ENCODE assay signal across 15 mouse cellular contexts in genomic region chr16:24518785-24519184, GRCm38 (mm10).
DNase-seq lines count a peak whose midpoint lies in the region; ATAC-seq and TF ChIP-seq lines count a peak whose summit lies in the region.
"Had no signal": no experiment of that assay in that cellular context is flagged by ENCODE, and none has a peak within 500 bp of the region (broad histone marks: within the 10 kb centered on the region; RNA-seq: fewer than 3 reads in every experiment).

No protein-coding gene starts in this region.

- no peak overlapping the region for H3K4me3 ChIP-seq in spleen, adult 2 months (ENCODE audit: extremely low read depth, insufficient read depth, insufficient read length)
- no peak overlapping the region for H3K4me3 ChIP-seq in midbrain, embryonic 14.5 days (replicated peaks; ENCODE audit: low read depth, low read length)
- H3K4me3 ChIP-seq: forebrain, embryonic 10.5 days; hindbrain, embryonic 15.5 days; kidney, embryonic 15.5 days; megakaryocyte, embryonic 14.5 days had no signal

- H3K36me3 ChIP-seq in spleen, adult 2 months (ENCODE audit: control insufficient read depth, insufficient read depth, low read length): no peaks in the 10 kb centered on the region
- H3K36me3 ChIP-seq in splenic B cell, adult 2 months (ENCODE audit: control insufficient read depth, insufficient read depth, low read length, poor library complexity, severe bottlenecking): no peaks in the 10 kb centered on the region
- no peaks in the 10 kb centered on the region for H3K36me3 ChIP-seq in midbrain, embryonic 14.5 days (ENCODE audit: control insufficient read depth, insufficient read depth, low read length)
- H3K36me3 ChIP-seq: forebrain, embryonic 10.5 days; hindbrain, embryonic 15.5 days; kidney, embryonic 15.5 days had no signal

- H3K4me1 ChIP-seq in spleen, adult 2 months (ENCODE audit: control insufficient read depth, insufficient read depth, insufficient read length): peaks cover 3% of the 10 kb centered on the region; the same call in 1 of the 2 replicates
- H3K4me1 ChIP-seq in midbrain, embryonic 14.5 days (ENCODE audit: control insufficient read depth, insufficient read depth, low read length): no peaks in the 10 kb centered on the region
- H3K4me1 ChIP-seq: hindbrain, embryonic 15.5 days; megakaryocyte, embryonic 14.5 days had no signal

- no peak overlapping the region for H3K4me2 ChIP-seq in midbrain, embryonic 14.5 days (ENCODE audit: low read length)
- H3K4me2 ChIP-seq: hindbrain, embryonic 15.5 days; kidney, embryonic 15.5 days; lung, embryonic 14.5 days had no signal

- DNase-seq in spleen, adult 2 months (ENCODE audit: low read depth in 1 of 2, low spot score in 2 of 2): peak; percentile 26 to 40
- no peak for DNase-seq in spleen, postnatal 10 days (ENCODE audit: low spot score in 2 of 2)
- DNase-seq in T-cell, adult 2 months (ENCODE audit: low spot score): peak; percentile 12
- DNase-seq in splenic B cell, adult 2 months (ENCODE audit: low read depth, low spot score): peak; percentile 68
- DNase-seq in retina, postnatal 1 day: no peak
- DNase-seq in layer of hippocampus, postnatal 25 days (ENCODE audit: extremely low spot score in 1 of 2, low spot score in 1 of 2): no peak
- DNase-seq in midbrain, embryonic 14.5 days: no peak
- DNase-seq: adrenal gland, postnatal 10 days; gastrocnemius, postnatal 14 days; heart, postnatal 10 days; lung, embryonic 14.5 days had no signal

- no peaks in the 10 kb centered on the region for H3K27me3 ChIP-seq in spleen, adult 2 months (ENCODE audit: control insufficient read depth, insufficient read depth, low read length)
- H3K27me3 ChIP-seq in splenic B cell, adult 2 months (ENCODE audit: control insufficient read depth, insufficient read depth, low read length, poor library complexity, severe bottlenecking): no peaks in the 10 kb centered on the region
- H3K27me3 ChIP-seq in midbrain, embryonic 14.5 days (ENCODE audit: control insufficient read depth, insufficient read depth, low read length): no peaks in the 10 kb centered on the region
- H3K27me3 ChIP-seq: hindbrain, embryonic 15.5 days; kidney, embryonic 15.5 days; megakaryocyte, embryonic 14.5 days had no signal

- H3K9me3 ChIP-seq in midbrain, embryonic 14.5 days (ENCODE audit: control insufficient read depth, low read length): no peaks in the 10 kb centered on the region
- H3K9me3 ChIP-seq: forebrain, embryonic 10.5 days; hindbrain, embryonic 15.5 days; kidney, embryonic 15.5 days; megakaryocyte, embryonic 14.5 days had no signal

- no peak for TF ChIP-seq CTCF in spleen, adult 2 months (IDR thresholded peaks at IDR 0.05; ENCODE audit: extremely low read depth, insufficient read depth, insufficient read length, insufficient replicate concordance)

- no peak for TF ChIP-seq POLR2A in spleen, adult 2 months (IDR thresholded peaks at IDR 0.05; ENCODE audit: low read depth, low read length)

- no peak overlapping the region for H3K9ac ChIP-seq in midbrain, embryonic 14.5 days (replicated peaks; ENCODE audit: low read length)
- H3K9ac ChIP-seq: hindbrain, embryonic 15.5 days; kidney, embryonic 15.5 days; lung, embryonic 14.5 days had no signal

- no peak overlapping the region for H3K27ac ChIP-seq in spleen, adult 2 months (ENCODE audit: insufficient read depth, low read length)
- no peak overlapping the region for H3K27ac ChIP-seq in midbrain, embryonic 14.5 days (replicated peaks; ENCODE audit: low read depth, low read length)
- H3K27ac ChIP-seq: forebrain, embryonic 10.5 days; hindbrain, embryonic 15.5 days; kidney, embryonic 15.5 days had no signal

- 37% methylated on average over 7 of the region's 7 CpGs for WGBS in spleen, adult 2 months
- WGBS in midbrain, embryonic 14.5 days: 85% methylated on average over 7 of the region's 7 CpGs

- no peak for ATAC-seq in midbrain, embryonic 14.5 days (ENCODE audit: low FRiP score, low TSS enrichment)

Comparison
In these comparisons a context has a peak if more than half of its experiments do, and no peak if none do; other contexts are left out.
1. DNase-seq: peak in spleen, adult 2 months (2 of 2), T-cell, adult 2 months (single experiment) and splenic B cell, adult 2 months (single experiment); none in spleen, postnatal 10 days (0 of 2), retina, postnatal 1 day (single experiment), layer of hippocampus, postnatal 25 days (0 of 2) and midbrain, embryonic 14.5 days (single experiment).